Mouse (Mus musculus): ENCODE results near the gene Hck. TPM values are rescaled to one million over a fixed set of nuclear protein-coding genes. Genes with fewer than 3 reads are reported as not detected.

Gene Hck
- total RNA-seq, 1 experiment from 2014 or later, result 1.9 TPM

GRCm38 (mm10) chr2:153090551-153091165 lies 17.6 kb upstream of the Hck start:
- DNase-seq, result no peak

GRCm38 (mm10) chr2:153107046-153107766 lies 1.1 kb upstream of the Hck start:
- DNase-seq, result no peak

GRCm38 (mm10) chr2:153107802-153108201 lies 466 bp upstream of the Hck start:
- no peak for DNase-seq

- no peak for DNase-seq
Measured at GRCm38 (mm10) chr2:153109596-153109995, 1.3 kb downstream of the Hck start.

- no peak for DNase-seq
Measured at GRCm38 (mm10) chr2:153111298-153111697, 3.0 kb downstream of the Hck start.

GRCm38 (mm10) chr2:153115679-153116081 lies 7.4 kb downstream of the Hck start:
- no peak for DNase-seq

GRCm38 (mm10) chr2:153117051-153117486 lies 8.8 kb downstream of the Hck start:
- no peak for DNase-seq

- DNase-seq, result no peak
Measured at GRCm38 (mm10) chr2:153119488-153119887, 11.2 kb downstream of the Hck start.

GRCm38 (mm10) chr2:153120126-153120525 lies 11.9 kb downstream of the Hck start:
- no peak for DNase-seq

GRCm38 (mm10) chr2:153121821-153122615 lies 13.8 kb downstream of the Hck start:
- DNase-seq, result peak; percentile 65

- no peak for DNase-seq
Measured at GRCm38 (mm10) chr2:153122701-153123100, 14.4 kb downstream of the Hck start.

- DNase-seq, result no peak
Measured at GRCm38 (mm10) chr2:153125875-153126274, 17.6 kb downstream of the Hck start.

GRCm38 (mm10) chr2:153131019-153131418 lies 22.8 kb downstream of the Hck start:
- DNase-seq, result peak; percentile 23

- DNase-seq, result no peak
Measured at GRCm38 (mm10) chr2:153134237-153134636, 26.0 kb downstream of the Hck start.

GRCm38 (mm10) chr2:153136211-153136610 lies 27.9 kb downstream of the Hck start:
- no peak for DNase-seq

GRCm38 (mm10) chr2:153139158-153139557 lies 30.9 kb downstream of the Hck start:
- DNase-seq, result no peak

- no peak for DNase-seq
Measured at GRCm38 (mm10) chr2:153139996-153140613, 31.8 kb downstream of the Hck start.

- peak; percentile 24 for DNase-seq
Measured at GRCm38 (mm10) chr2:153142620-153143199, 34.4 kb downstream of the Hck start.

GRCm38 (mm10) chr2:153145346-153145745 lies 37.1 kb downstream of the Hck start:
- DNase-seq, result no peak

GRCm38 (mm10) chr2:153147236-153147635 lies 39.0 kb downstream of the Hck start:
- no peak for DNase-seq

- peak; percentile 62 for DNase-seq
Measured at GRCm38 (mm10) chr2:153147715-153148114, 39.4 kb downstream of the Hck start.

- DNase-seq, result no peak
Measured at GRCm38 (mm10) chr2:153149742-153150141, 41.5 kb downstream of the Hck start.
